ENCODE assay signal across 8 mouse cellular contexts in the genomic region with DNA sequence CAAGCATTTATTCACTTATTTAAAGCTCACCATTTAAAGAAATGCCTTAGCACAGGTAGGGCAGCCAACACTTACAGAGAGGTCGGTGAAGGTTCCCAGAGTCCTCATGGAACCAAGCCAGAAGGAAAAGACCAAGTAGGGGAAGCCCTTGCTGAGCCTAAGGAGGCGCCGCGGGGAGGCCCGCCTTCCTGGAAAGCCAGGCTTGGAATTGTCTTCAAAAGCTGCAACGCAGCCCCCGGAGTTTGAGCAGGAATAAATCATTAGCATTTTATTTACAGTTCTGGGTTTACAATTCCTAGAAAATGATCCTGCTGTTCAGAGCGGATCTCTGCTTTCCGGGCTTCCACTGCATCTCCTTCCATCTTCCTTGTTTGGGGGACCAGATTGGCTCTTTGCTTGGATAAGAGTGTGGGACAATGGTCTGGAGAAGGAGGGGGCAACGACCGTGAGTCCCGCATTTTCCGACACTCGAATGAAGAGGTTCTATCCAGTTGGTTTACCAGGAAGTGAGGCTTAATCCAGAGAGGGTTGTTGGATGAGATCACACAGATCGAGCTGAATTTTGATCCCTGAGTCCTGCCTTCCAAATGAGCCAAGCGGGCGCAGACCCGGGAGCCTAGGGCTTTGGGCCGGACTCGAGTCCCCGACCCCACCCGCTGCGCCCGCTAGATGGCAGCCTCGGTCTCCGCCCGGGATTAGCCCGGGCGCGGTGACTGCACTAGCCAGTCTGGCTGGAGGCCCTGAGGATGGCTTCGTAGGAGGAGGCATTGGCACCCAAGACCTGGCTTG. TPM values are rescaled to one million over a fixed set of nuclear protein-coding genes. Genes with fewer than 3 reads are reported as not detected.
DNase-seq lines count a peak whose midpoint lies in the region; ATAC-seq and TF ChIP-seq lines count a peak whose summit lies in the region.

No protein-coding gene starts in this region.

- no peak overlapping the region for H3K27ac ChIP-seq in embryonic facial prominence, embryonic 13.5 days
- H3K27ac ChIP-seq in limb, embryonic 10.5 days, result no peak overlapping the region
- no peak overlapping the region for H3K27ac ChIP-seq in midbrain, embryonic 12.5 days (replicated peaks)
- no peak overlapping the region for H3K27ac ChIP-seq in small intestine, adult 2 months (ENCODE audit: insufficient read depth, low read depth, low read length)

- no peaks in the 10 kb centered on the region for H3K36me3 ChIP-seq in embryonic facial prominence, embryonic 13.5 days
- no peaks in the 10 kb centered on the region for H3K36me3 ChIP-seq in limb, embryonic 10.5 days
- H3K36me3 ChIP-seq in midbrain, embryonic 12.5 days, result no peaks in the 10 kb centered on the region
- no peaks in the 10 kb centered on the region for H3K36me3 ChIP-seq in small intestine, adult 2 months (ENCODE audit: control insufficient read depth, insufficient read depth, low read length)

- H3K9me3 ChIP-seq in embryonic facial prominence, embryonic 13.5 days, result no peaks in the 10 kb centered on the region
- H3K9me3 ChIP-seq in limb, embryonic 10.5 days (replicated peaks), result no peaks in the 10 kb centered on the region
- H3K9me3 ChIP-seq in midbrain, embryonic 12.5 days, result no peaks in the 10 kb centered on the region

- DNase-seq in CD4-positive, CD25-positive, alpha-beta regulatory T cell, adult 2 months (ENCODE audit: low read depth, low spot score), result peak; percentile 62
- DNase-seq in heart, adult 11 months, result peak; percentile 95
- peak; percentile 49 for DNase-seq in kidney, adult 11 months
- peak; percentile 93 for DNase-seq in limb, embryonic 10.5 days (ENCODE audit: low spot score)

- peaks cover 22% of the 10 kb centered on the region for H3K4me1 ChIP-seq in embryonic facial prominence, embryonic 13.5 days
- H3K4me1 ChIP-seq in limb, embryonic 10.5 days, result peaks cover 15% of the 10 kb centered on the region
- H3K4me1 ChIP-seq in midbrain, embryonic 12.5 days, result peaks cover 10% of the 10 kb centered on the region
- no peaks in the 10 kb centered on the region for H3K4me1 ChIP-seq in small intestine, adult 2 months (ENCODE audit: control insufficient read depth, insufficient read depth, insufficient read length, low read length)

- peaks cover 45% of the 10 kb centered on the region for H3K27me3 ChIP-seq in embryonic facial prominence, embryonic 13.5 days
- H3K27me3 ChIP-seq in limb, embryonic 10.5 days (ENCODE audit: low read depth, poor library complexity, severe bottlenecking), result peaks cover 53% of the 10 kb centered on the region
- H3K27me3 ChIP-seq in midbrain, embryonic 12.5 days, result peaks cover 32% of the 10 kb centered on the region
- H3K27me3 ChIP-seq in small intestine, adult 2 months (ENCODE audit: control insufficient read depth, insufficient read depth, low read length), result no peaks in the 10 kb centered on the region

- ATAC-seq in CD4-positive, CD25-positive, alpha-beta regulatory T cell, adult 4 months, result no peak
- ATAC-seq in embryonic facial prominence, embryonic 13.5 days (ENCODE audit: insufficient number of reproducible peaks, insufficient read depth, low FRiP score, low TSS enrichment, low read depth), result no peak
- peak; percentile 84 for ATAC-seq in midbrain, embryonic 12.5 days (ENCODE audit: low FRiP score, low read depth)

- peak overlapping the region; percentile 51 for H3K4me2 ChIP-seq in embryonic facial prominence, embryonic 13.5 days
- H3K4me2 ChIP-seq in midbrain, embryonic 12.5 days (replicated peaks), result peak overlapping the region; percentile 39

- TF ChIP-seq CTCF in small intestine, adult 2 months (IDR thresholded peaks at IDR 0.05; ENCODE audit: extremely low read depth, insufficient read length, insufficient replicate concordance, low read depth, low read length), result peak; percentile 62

- peak overlapping the region; percentile 29 for H3K4me3 ChIP-seq in embryonic facial prominence, embryonic 13.5 days
- peak overlapping the region; percentile 38 for H3K4me3 ChIP-seq in limb, embryonic 10.5 days
- H3K4me3 ChIP-seq in midbrain, embryonic 12.5 days, result peak overlapping the region; percentile 19
- no peak overlapping the region for H3K4me3 ChIP-seq in small intestine, adult 2 months (ENCODE audit: low read depth, low read length)

- 8% methylated on average over 31 of the region's 31 CpGs for WGBS in embryonic facial prominence, embryonic 13.5 days
- 9% methylated on average over 31 of the region's 31 CpGs for WGBS in limb, embryonic 10.5 days
- 7% methylated on average over 31 of the region's 31 CpGs for WGBS in midbrain, embryonic 12.5 days
- 4% methylated on average over 31 of the region's 31 CpGs for WGBS in small intestine, adult 2 months

- H3K9ac ChIP-seq in embryonic facial prominence, embryonic 13.5 days, result peak overlapping the region; percentile 61
- no peak overlapping the region; the same call in 1 of the 2 replicates for H3K9ac ChIP-seq in midbrain, embryonic 12.5 days (replicated peaks)

- no peak for TF ChIP-seq POLR2A in small intestine, adult 2 months (IDR thresholded peaks at IDR 0.05; ENCODE audit: low read depth, low read length)

RNA-seq across cellular contexts. Expression of a gene that starts 39.1 kb away (rescaled TPM):
- not detected for polyA plus RNA-seq in CD4-positive, CD25-positive, alpha-beta regulatory T cell, adult 4 months (2017; shearing (Covaris generic))
- polyA plus RNA-seq in embryonic facial prominence, embryonic 13.5 days (2015; fragmentation: Nextera tagmentation; extraction: Ambion mirVana), result not detected in 2 replicates
- not detected in 2 replicates for polyA plus RNA-seq in limb, embryonic 10.5 days (2016; fragmentation: Nextera tagmentation; extraction: Ambion mirVana)
- polyA plus RNA-seq in midbrain, embryonic 12.5 days (2016; fragmentation: Nextera tagmentation; extraction: Ambion mirVana), result not detected in 2 replicates
- polyA plus RNA-seq in small intestine, adult 2 months (2012; rRNA removed), result 1.0 TPM in 1 of 2 replicates, not detected in the other

RNA-seq across cellular contexts. Expression of a gene that starts 39.7 kb away (rescaled TPM):
- 1 to 10 TPM; 4.6 to 7.7 TPM for polyA plus RNA-seq in CD4-positive, CD25-positive, alpha-beta regulatory T cell, adult 4 months (2017; shearing (Covaris generic))
- 58.3 and 60.0 TPM in 2 replicates for polyA plus RNA-seq in embryonic facial prominence, embryonic 13.5 days (2015; fragmentation: Nextera tagmentation; extraction: Ambion mirVana)
- 33.2 and 38.9 TPM in 2 replicates for polyA plus RNA-seq in limb, embryonic 10.5 days (2016; fragmentation: Nextera tagmentation; extraction: Ambion mirVana)
- 59.5 and 59.6 TPM in 2 replicates for polyA plus RNA-seq in midbrain, embryonic 12.5 days (2016; fragmentation: Nextera tagmentation; extraction: Ambion mirVana)
- polyA plus RNA-seq in small intestine, adult 2 months (2012; rRNA removed), result 12.8 and 28.6 TPM in 2 replicates

RNA-seq across cellular contexts. Expression of a gene that starts 52.3 kb away (rescaled TPM):
- polyA plus RNA-seq in CD4-positive, CD25-positive, alpha-beta regulatory T cell, adult 4 months (2017; shearing (Covaris generic)), result 10 to 100 TPM; 13.7 to 14.9 TPM
- polyA plus RNA-seq in embryonic facial prominence, embryonic 13.5 days (2015; fragmentation: Nextera tagmentation; extraction: Ambion mirVana), result 65.9 and 68.9 TPM in 2 replicates
- 66.8 and 76.1 TPM in 2 replicates for polyA plus RNA-seq in limb, embryonic 10.5 days (2016; fragmentation: Nextera tagmentation; extraction: Ambion mirVana)
- polyA plus RNA-seq in midbrain, embryonic 12.5 days (2016; fragmentation: Nextera tagmentation; extraction: Ambion mirVana), result 49.9 and 51.5 TPM in 2 replicates
- 4.2 and 8.0 TPM in 2 replicates for polyA plus RNA-seq in small intestine, adult 2 months (2012; rRNA removed)
